Mouse (Mus musculus): Measurements from ENCODE around the gene Esrra.
"Not testable (repeated sequence)": the region's sequence is repeated elsewhere in the genome, so short reads cannot be mapped to it uniquely, and the experiment has no call there.

The Esrra gene

GRCm38 (mm10) chr19:6895608-6896305 lies 25.9 kb downstream of the Esrra start:
- DNase-seq (ENCODE audit: low spot score): not testable (repeated sequence)

GRCm38 (mm10) chr19:6893731-6894451 lies 27.7 kb downstream of the Esrra start:
- no peak for DNase-seq (ENCODE audit: low spot score)

GRCm38 (mm10) chr19:6892512-6892911 lies 29.1 kb downstream of the Esrra start:
- DNase-seq (ENCODE audit: low spot score): no peak

GRCm38 (mm10) chr19:6877965-6878364 lies 43.6 kb downstream of the Esrra start:
- DNase-seq (ENCODE audit: low spot score): no peak

GRCm38 (mm10) chr19:6876799-6877198 lies 44.8 kb downstream of the Esrra start:
- DNase-seq (ENCODE audit: low spot score): no peak

GRCm38 (mm10) chr19:6875834-6876233 lies 45.8 kb downstream of the Esrra start:
- no peak for DNase-seq (ENCODE audit: low spot score)

- no peak for DNase-seq (ENCODE audit: low spot score)
These were observed 47.4 kb downstream of the Esrra start for GRCm38 (mm10) chr19:6874257-6874656.

GRCm38 (mm10) chr19:6872701-6873100 lies 48.9 kb downstream of the Esrra start:
- DNase-seq (ENCODE audit: low spot score): no peak

GRCm38 (mm10) chr19:6871574-6872271 lies 49.9 kb downstream of the Esrra start:
- no peak for DNase-seq (ENCODE audit: low spot score)

- DNase-seq (ENCODE audit: low spot score): peak; percentile 47
These were observed 52.3 kb downstream of the Esrra start for GRCm38 (mm10) chr19:6869355-6869754.

GRCm38 (mm10) chr19:6861451-6861850 lies 60.2 kb downstream of the Esrra start:
- DNase-seq (ENCODE audit: low spot score): no peak
